Mouse (Mus musculus) embryonic facial prominence, embryonic 15.5 days (tissue): ENCODE results near the gene Pif1. TPM values are rescaled to one million over a fixed set of nuclear protein-coding genes. Genes with fewer than 3 reads are reported as not detected.

Experiments used
- ATAC-seq: fragments of 200-750 bp; cut with Nextera tagmentation; 2 replicates; pipeline ENCODE4 v1.8.0; 2017; ENCODE audit warnings: low read depth, moderate TSS enrichment; ENCODE audit not compliant: insufficient number of reproducible peaks, low FRiP score, low TSS enrichment
- H3K27ac ChIP-seq: fragments of 300-500 bp; sonication (generic); replicated peaks from 2 replicates; pipeline ENCODE4 v1.5.1; 2015; ENCODE audit warnings: mild to moderate bottlenecking, inconsistent platforms
- H3K27me3 ChIP-seq: fragments of 300-500 bp; sonication (generic); 2 replicates; pipeline ENCODE4 v1.6.1; 2015; ENCODE audit warnings: inconsistent platforms
- H3K36me3 ChIP-seq: fragments of 300-500 bp; sonication (generic); 2 replicates; pipeline ENCODE4 v1.6.1; 2015; ENCODE audit warnings: mild to moderate bottlenecking, inconsistent platforms
- H3K4me1 ChIP-seq: fragments of 300-500 bp; sonication (generic); 2 replicates; pipeline ENCODE4 v1.6.1; 2015; ENCODE audit warnings: inconsistent platforms
- H3K4me2 ChIP-seq: fragments of 300-500 bp; sonication (generic); replicated peaks from 2 replicates; pipeline ENCODE4 v1.6.1; 2015; ENCODE audit warnings: mild to moderate bottlenecking, inconsistent platforms
- H3K4me3 ChIP-seq: fragments of 300-500 bp; sonication (generic); replicated peaks from 2 replicates; pipeline ENCODE4 v1.5.1; 2015; ENCODE audit warnings: mild to moderate bottlenecking, inconsistent platforms
- H3K9ac ChIP-seq: fragments of 300-500 bp; sonication (generic); 2 replicates; pipeline ENCODE4 v1.6.1; 2015; ENCODE audit warnings: inconsistent platforms
- H3K9me3 ChIP-seq: fragments of 300-500 bp; sonication (generic); replicated peaks from 2 replicates; pipeline ENCODE4 v1.6.1; 2016; ENCODE audit warnings: inconsistent platforms
- WGBS: fragments of 180-500 bp; shearing (Covaris S2); methylation state at CpG from one replicate; pipeline ENCODE4 v1.1.7; 2015; 5-methylcytosine and 5-hydroxymethylcytosine counted together
- polyA plus RNA-seq: library from polyadenylated mRNA; unstranded; fragments of >200 nt; fragmentation: Nextera tagmentation; extraction: Ambion mirVana; gene quantifications from 2 replicates; pipeline ENCODE4 v1.2.1, GENCODE M21; 2015

The Pif1 gene
- polyA plus RNA-seq, 1 experiment from 2014 or later: 11.5 TPM

- peaks cover 4% of the 10 kb centered on the region; the same call in 1 of the 2 replicates for H3K4me1 ChIP-seq
- H3K4me3 ChIP-seq: no peak overlapping the region
- 84% methylated on average over 4 of the region's 4 CpGs for WGBS
- no peaks in the 10 kb centered on the region for H3K27me3 ChIP-seq
- no peaks in the 10 kb centered on the region for H3K36me3 ChIP-seq
- H3K27ac ChIP-seq: no peak overlapping the region
- H3K9me3 ChIP-seq: no peaks in the 10 kb centered on the region
- ATAC-seq: no peak
- no peak overlapping the region for H3K4me2 ChIP-seq
- no peak overlapping the region for H3K9ac ChIP-seq
These were observed 58.0 kb downstream of the Pif1 start for GRCm38 (mm10) chr9:65644960-65645359.

Other genes with a start within 250 kb of the Pif1 start
- 10.9 and 11.4 TPM in 2 replicates for gene Pdcd7, start 241.1 kb upstream of the Pif1 start, polyA plus RNA-seq
- gene Ubap1l, start 226.1 kb upstream of the Pif1 start, polyA plus RNA-seq: 0.25 TPM in 1 of 2 replicates, not detected in the other
- gene Kbtbd13, start 195.5 kb upstream of the Pif1 start, polyA plus RNA-seq: 1.2 and 1.5 TPM in 2 replicates
- 8.6 and 8.7 TPM in 2 replicates for gene Rasl12, start 188.7 kb upstream of the Pif1 start, polyA plus RNA-seq
- gene Slc51b, start 164.2 kb upstream of the Pif1 start, polyA plus RNA-seq: not detected in 2 replicates
- gene Mtfmt, start 151.4 kb upstream of the Pif1 start, polyA plus RNA-seq: 20.6 and 21.3 TPM in 2 replicates
- 144 and 153 TPM in 2 replicates for gene Spg21, start 126.2 kb upstream of the Pif1 start, polyA plus RNA-seq
- gene Ankdd1a, start 67.0 kb upstream of the Pif1 start, polyA plus RNA-seq: 0.32 and 0.51 TPM in 2 replicates
- 15.0 and 16.0 TPM in 2 replicates for gene Plekho2, start 7.1 kb upstream of the Pif1 start, polyA plus RNA-seq
- gene Rbpms2, start 42.5 kb downstream of the Pif1 start, polyA plus RNA-seq: 7.9 and 8.9 TPM in 2 replicates
- gene Oaz2, start 80.8 kb downstream of the Pif1 start, polyA plus RNA-seq: 304 and 311 TPM in 2 replicates
- gene Zfp609, start 240.4 kb downstream of the Pif1 start, polyA plus RNA-seq: 7.9 and 8.5 TPM in 2 replicates